Mouse (Mus musculus): Measurements from ENCODE around the gene Epsti1.

Gene Epsti1

GRCm38 (mm10) chr14:77921641-77922040 lies 17.6 kb downstream of the Epsti1 start:
- in situ Hi-C loops (cut with MboI, MseI) = no loop called here

- in situ Hi-C loops (cut with MboI, MseI) = no loop called here
These were observed 19.2 kb downstream of the Epsti1 start for GRCm38 (mm10) chr14:77923076-77923865.

GRCm38 (mm10) chr14:77925414-77925813 lies 21.4 kb downstream of the Epsti1 start:
- in situ Hi-C loops (cut with MboI, MseI) = loop anchor here (5.0 to 25.0 kb wide), 2 partner anchors 783 to 788 kb away; no protein-coding TSS in a partner anchor

- in situ Hi-C loops (cut with MboI, MseI) = loop anchor here (5.0 to 25.0 kb wide), 2 partner anchors 784 to 789 kb away; no protein-coding TSS in a partner anchor
These were observed 22.7 kb downstream of the Epsti1 start for GRCm38 (mm10) chr14:77926718-77927117.

GRCm38 (mm10) chr14:77928021-77928420 lies 24.0 kb downstream of the Epsti1 start:
- in situ Hi-C loops (cut with MboI, MseI) = loop anchor here (5.0 to 25.0 kb wide), 2 partner anchors 786 to 791 kb away; no protein-coding TSS in a partner anchor

- in situ Hi-C loops (cut with MboI, MseI) = loop anchor here (5.0 to 25.0 kb wide), 2 partner anchors 786 to 791 kb away; no protein-coding TSS in a partner anchor
These were observed 24.6 kb downstream of the Epsti1 start for GRCm38 (mm10) chr14:77928653-77929052.

GRCm38 (mm10) chr14:77929139-77929678 lies 25.2 kb downstream of the Epsti1 start:
- in situ Hi-C loops (cut with MboI, MseI) = loop anchor here (5.0 to 25.0 kb wide), 2 partner anchors 787 to 792 kb away; no protein-coding TSS in a partner anchor

- in situ Hi-C loops (cut with MboI, MseI) = loop anchor here in 1 of 2 experiments (5.0 to 25.0 kb wide), 2 partner anchors 60 to 795 kb away; no protein-coding TSS in a partner anchor
These were observed 28.4 kb downstream of the Epsti1 start for GRCm38 (mm10) chr14:77932150-77933047.

- in situ Hi-C loops (cut with MboI, MseI) = loop anchor here in 1 of 2 experiments (5.0 to 25.0 kb wide), 2 partner anchors 61 to 796 kb away; no protein-coding TSS in a partner anchor
These were observed 29.2 kb downstream of the Epsti1 start for GRCm38 (mm10) chr14:77933243-77933642.

- in situ Hi-C loops (cut with MboI, MseI) = loop anchor here in 1 of 2 experiments (5.0 to 25.0 kb wide), 2 partner anchors 62 to 797 kb away; no protein-coding TSS in a partner anchor
These were observed 30.4 kb downstream of the Epsti1 start for GRCm38 (mm10) chr14:77934431-77934830.

- in situ Hi-C loops (cut with MboI, MseI) = loop anchor here in 1 of 2 experiments (10.0 to 25.0 kb wide), 2 partner anchors 804 to 1686 kb away; no protein-coding TSS in a partner anchor
These were observed 37.1 kb downstream of the Epsti1 start for GRCm38 (mm10) chr14:77941105-77941504.

- in situ Hi-C loops (cut with MboI, MseI) = loop anchor here in 1 of 2 experiments (10.0 to 25.0 kb wide), 2 partner anchors 805 to 1687 kb away; no protein-coding TSS in a partner anchor
These were observed 38.2 kb downstream of the Epsti1 start for GRCm38 (mm10) chr14:77942235-77942634.

- in situ Hi-C loops (cut with MboI, MseI) = loop anchor here in 1 of 2 experiments (10.0 to 25.0 kb wide), 2 partner anchors 806 to 1688 kb away; no protein-coding TSS in a partner anchor
These were observed 38.9 kb downstream of the Epsti1 start for GRCm38 (mm10) chr14:77942793-77943558.

- in situ Hi-C loops (cut with MboI, MseI) = no loop called here
These were observed 57.7 kb downstream of the Epsti1 start for GRCm38 (mm10) chr14:77961741-77962140.

- in situ Hi-C loops (cut with MboI, MseI) = no loop called here
These were observed 59.5 kb downstream of the Epsti1 start for GRCm38 (mm10) chr14:77963525-77963924.

GRCm38 (mm10) chr14:77971355-77971754 lies 67.3 kb downstream of the Epsti1 start:
- in situ Hi-C loops (cut with MboI, MseI) = no loop called here

- in situ Hi-C loops (cut with MboI, MseI) = no loop called here
These were observed 70.2 kb downstream of the Epsti1 start for GRCm38 (mm10) chr14:77974221-77974620.

GRCm38 (mm10) chr14:77975702-77976101 lies 71.7 kb downstream of the Epsti1 start:
- in situ Hi-C loops (cut with MboI, MseI) = no loop called here

- in situ Hi-C loops (cut with MboI, MseI) = no loop called here
These were observed 77.5 kb downstream of the Epsti1 start for GRCm38 (mm10) chr14:77981516-77981915.

- in situ Hi-C loops (cut with MboI, MseI) = no loop called here
These were observed 93.7 kb downstream of the Epsti1 start for GRCm38 (mm10) chr14:77997731-77998130.

All from T-helper 17 cell (primary cell).